Mouse (Mus musculus): ENCODE measurements at regions not wholly inside any gene's neighbourhood (a gene's known extent, or its start where the extent isn't known, plus 50 kb on each side); places are given as distances from the start of the nearest gene placed in this dataset.

GRCm38 (mm10) chr4:131457551-131457950, 380.5 kb downstream of the Ptpru start:
- no peak for TF ChIP-seq POLR2A (IDR thresholded peaks at IDR 0.05; ENCODE audit: borderline replicate concordance, extremely low read depth, insufficient read depth, insufficient read length)
- Histone ChIP-seq H3K27ac (replicated peaks; ENCODE audit: low read depth, low read length) (no peak overlapping the region), H3K4me1 (ENCODE audit: control insufficient read depth, insufficient read depth, low read length) (no peaks in the 10 kb centered on the region), H3K27me3 (ENCODE audit: control insufficient read depth, insufficient read depth, low read length) (no peaks in the 10 kb centered on the region), H3K9me3 (ENCODE audit: control insufficient read depth, low read length) (no peaks in the 10 kb centered on the region), H3K36me3 (ENCODE audit: control insufficient read depth, insufficient read depth, low read length) (no peaks in the 10 kb centered on the region), H3K4me3 (replicated peaks; ENCODE audit: low read length) (no peak overlapping the region), H3K9ac (ENCODE audit: low read depth, low read length, severe bottlenecking) (no peak overlapping the region), H3K4me2 (replicated peaks; ENCODE audit: low read depth, low read length, severe bottlenecking) (no peak overlapping the region)
- ATAC-seq (ENCODE audit: low FRiP score, low read depth) (no peak), DNase-seq (ENCODE audit: low spot score) (no peak)
- WGBS = 20% methylated on average over 7 of the region's 7 CpGs

GRCm38 (mm10) chr4:131459746-131460145, 378.3 kb downstream of the Ptpru start:
- H3K9me3 ChIP-seq (ENCODE audit: control insufficient read depth, low read length) = no peaks in the 10 kb centered on the region
- TF ChIP-seq POLR2A (IDR thresholded peaks at IDR 0.05; ENCODE audit: borderline replicate concordance, extremely low read depth, insufficient read depth, insufficient read length) = no peak
- DNase-seq (ENCODE audit: low spot score) (no peak), ATAC-seq (ENCODE audit: low FRiP score, low read depth) (no peak)
- H3K4me1 ChIP-seq (ENCODE audit: control insufficient read depth, insufficient read depth, low read length) = no peaks in the 10 kb centered on the region
- H3K4me2 ChIP-seq (replicated peaks; ENCODE audit: low read depth, low read length, severe bottlenecking) = no peak overlapping the region
- H3K9ac ChIP-seq (ENCODE audit: low read depth, low read length, severe bottlenecking) = no peak overlapping the region
- no peaks in the 10 kb centered on the region for H3K27me3 ChIP-seq (ENCODE audit: control insufficient read depth, insufficient read depth, low read length)
- no peak overlapping the region for H3K4me3 ChIP-seq (replicated peaks; ENCODE audit: low read length)
- WGBS = 79% methylated on average over 5 of the region's 5 CpGs
- H3K27ac ChIP-seq (replicated peaks; ENCODE audit: low read depth, low read length) = no peak overlapping the region
- no peaks in the 10 kb centered on the region for H3K36me3 ChIP-seq (ENCODE audit: control insufficient read depth, insufficient read depth, low read length)

GRCm38 (mm10) chr4:131461312-131461711, 376.8 kb downstream of the Ptpru start:
- Histone ChIP-seq H3K27ac (replicated peaks; ENCODE audit: low read depth, low read length) (no peak overlapping the region), H3K9me3 (ENCODE audit: control insufficient read depth, low read length) (peaks cover 7% of the 10 kb centered on the region), H3K36me3 (ENCODE audit: control insufficient read depth, insufficient read depth, low read length) (no peaks in the 10 kb centered on the region), H3K9ac (ENCODE audit: low read depth, low read length, severe bottlenecking) (no peak overlapping the region), H3K27me3 (ENCODE audit: control insufficient read depth, insufficient read depth, low read length) (no peaks in the 10 kb centered on the region), H3K4me1 (ENCODE audit: control insufficient read depth, insufficient read depth, low read length) (no peaks in the 10 kb centered on the region), H3K4me3 (replicated peaks; ENCODE audit: low read length) (no peak overlapping the region), H3K4me2 (replicated peaks; ENCODE audit: low read depth, low read length, severe bottlenecking) (no peak overlapping the region)
- ATAC-seq (ENCODE audit: low FRiP score, low read depth) = no peak
- no peak for DNase-seq (ENCODE audit: low spot score)
- TF ChIP-seq POLR2A (IDR thresholded peaks at IDR 0.05; ENCODE audit: borderline replicate concordance, extremely low read depth, insufficient read depth, insufficient read length) = no peak
- WGBS = 51% methylated on average over 4 of the region's 4 CpGs

GRCm38 (mm10) chr4:131461728-131462127, 376.4 kb downstream of the Ptpru start:
- WGBS = 32% methylated on average over 7 of the region's 7 CpGs
- no peak overlapping the region for H3K4me3 ChIP-seq (replicated peaks; ENCODE audit: low read length)
- no peaks in the 10 kb centered on the region for H3K4me1 ChIP-seq (ENCODE audit: control insufficient read depth, insufficient read depth, low read length)
- H3K27me3 ChIP-seq (ENCODE audit: control insufficient read depth, insufficient read depth, low read length) = no peaks in the 10 kb centered on the region
- no peaks in the 10 kb centered on the region for H3K36me3 ChIP-seq (ENCODE audit: control insufficient read depth, insufficient read depth, low read length)
- no peak for TF ChIP-seq POLR2A (IDR thresholded peaks at IDR 0.05; ENCODE audit: borderline replicate concordance, extremely low read depth, insufficient read depth, insufficient read length)
- no peak overlapping the region for H3K27ac ChIP-seq (replicated peaks; ENCODE audit: low read depth, low read length)
- DNase-seq (ENCODE audit: low spot score) (no peak), ATAC-seq (ENCODE audit: low FRiP score, low read depth) (no peak)
- peaks cover 7% of the 10 kb centered on the region for H3K9me3 ChIP-seq (ENCODE audit: control insufficient read depth, low read length)
- H3K4me2 ChIP-seq (replicated peaks; ENCODE audit: low read depth, low read length, severe bottlenecking) = no peak overlapping the region
- H3K9ac ChIP-seq (ENCODE audit: low read depth, low read length, severe bottlenecking) = no peak overlapping the region

- Histone ChIP-seq H3K4me1 (ENCODE audit: control insufficient read depth, insufficient read depth, low read length) (0 out of 2 replicates have a peak, but pooled peaks cover 8% of the 10 kb centered on the region), H3K36me3 (ENCODE audit: control insufficient read depth, insufficient read depth, low read length) (no peaks in the 10 kb centered on the region), H3K9ac (ENCODE audit: low read depth, low read length, severe bottlenecking) (no peak overlapping the region), H3K4me3 (replicated peaks; ENCODE audit: low read length) (no peak overlapping the region), H3K4me2 (replicated peaks; ENCODE audit: low read depth, low read length, severe bottlenecking) (no peak overlapping the region), H3K27ac (replicated peaks; ENCODE audit: low read depth, low read length) (no peak overlapping the region), H3K9me3 (ENCODE audit: control insufficient read depth, low read length) (no peaks in the 10 kb centered on the region), H3K27me3 (ENCODE audit: control insufficient read depth, insufficient read depth, low read length) (no peaks in the 10 kb centered on the region)
- peak; percentile 79 for ATAC-seq (ENCODE audit: low FRiP score, low read depth)
- TF ChIP-seq POLR2A (IDR thresholded peaks at IDR 0.05; ENCODE audit: borderline replicate concordance, extremely low read depth, insufficient read depth, insufficient read length) = no peak
- WGBS = 24% methylated on average over 6 of the region's 6 CpGs
- peak; percentile 64 for DNase-seq (ENCODE audit: low spot score)
These were observed 363.1 kb downstream of the Ptpru start for GRCm38 (mm10) chr4:131475023-131475422.

- Histone ChIP-seq H3K9ac (ENCODE audit: low read depth, low read length, severe bottlenecking) (no peak overlapping the region), H3K4me3 (replicated peaks; ENCODE audit: low read length) (no peak overlapping the region), H3K36me3 (ENCODE audit: control insufficient read depth, insufficient read depth, low read length) (no peaks in the 10 kb centered on the region), H3K27me3 (ENCODE audit: control insufficient read depth, insufficient read depth, low read length) (no peaks in the 10 kb centered on the region), H3K9me3 (ENCODE audit: control insufficient read depth, low read length) (no peaks in the 10 kb centered on the region), H3K27ac (replicated peaks; ENCODE audit: low read depth, low read length) (no peak overlapping the region), H3K4me1 (ENCODE audit: control insufficient read depth, insufficient read depth, low read length) (peaks cover 25% of the 10 kb centered on the region), H3K4me2 (replicated peaks; ENCODE audit: low read depth, low read length, severe bottlenecking) (no peak overlapping the region)
- ATAC-seq (ENCODE audit: low FRiP score, low read depth) (no peak), DNase-seq (ENCODE audit: low spot score) (no peak)
- no peak for TF ChIP-seq POLR2A (IDR thresholded peaks at IDR 0.05; ENCODE audit: borderline replicate concordance, extremely low read depth, insufficient read depth, insufficient read length)
- WGBS = 37% methylated on average over 9 of the region's 9 CpGs
These were observed 359.2 kb downstream of the Ptpru start for GRCm38 (mm10) chr4:131478923-131479322.
